Mouse (Mus musculus): Measurements from ENCODE around the gene Gm10719.
"Not testable (repeated sequence)": the region's sequence is repeated elsewhere in the genome, so short reads cannot be mapped to it uniquely, and the experiment has no call there.

The Gm10719 gene

GRCm38 (mm10) chr9:3026136-3026535 lies 8.9 kb downstream of the Gm10719 start:
- DNase-seq, result not testable (repeated sequence)

GRCm38 (mm10) chr9:3026741-3027140 lies 9.5 kb downstream of the Gm10719 start:
- not testable (repeated sequence) for DNase-seq

- not testable (repeated sequence) for DNase-seq
Measured at GRCm38 (mm10) chr9:3027200-3027599, 10.0 kb downstream of the Gm10719 start.

- DNase-seq, result peak; percentile 22
Measured at GRCm38 (mm10) chr9:3029276-3030000, 12.2 kb downstream of the Gm10719 start.

GRCm38 (mm10) chr9:3030677-3031318 lies 13.6 kb downstream of the Gm10719 start:
- DNase-seq, result not testable (repeated sequence)

- DNase-seq, result not testable (repeated sequence)
Measured at GRCm38 (mm10) chr9:3034299-3034698, 17.1 kb downstream of the Gm10719 start, which contains the start of gene Gm17535. Gene Gm17535 (plus strand): TSS chr9:3034599.

GRCm38 (mm10) chr9:3036577-3036976 lies 19.4 kb downstream of the Gm10719 start, which contains the start of gene Gm10715:
Gene Gm10715 (plus strand): TSS chr9:3036877.
- not testable (repeated sequence) for DNase-seq

GRCm38 (mm10) chr9:3038161-3038560 lies 21.0 kb downstream of the Gm10719 start:
- DNase-seq, result not testable (repeated sequence)
